Mouse (Mus musculus) thymus, postnatal 10 days (tissue): ENCODE measurements around the gene Pla2g2c.

ENCODE experiments used
- DNase-seq, 2 experiments: peaks; one replicate each; pipeline ENCODE4 v3.0.0; 2021; ENCODE audit warnings: low spot score in 2 of 2

The Pla2g2c gene

GRCm38 (mm10) chr4:138748369-138749072 is 23.9 kb downstream of the Pla2g2c start:
- peak in 1 of 2 experiments; percentile 36 for DNase-seq

- no peak for DNase-seq
These were observed 28.0 kb downstream of the Pla2g2c start for GRCm38 (mm10) chr4:138752603-138753002.

GRCm38 (mm10) chr4:138753608-138754007 is 29.0 kb downstream of the Pla2g2c start:
- DNase-seq = no peak

- no peak for DNase-seq
These were observed 29.8 kb downstream of the Pla2g2c start for GRCm38 (mm10) chr4:138754432-138754831.

GRCm38 (mm10) chr4:138755439-138755838 is 30.8 kb downstream of the Pla2g2c start:
- no peak for DNase-seq

GRCm38 (mm10) chr4:138755983-138756382 is 31.4 kb downstream of the Pla2g2c start:
- no peak for DNase-seq

GRCm38 (mm10) chr4:138757416-138757815 is 32.8 kb downstream of the Pla2g2c start, which contains the start of gene Pla2g2f:
Gene Pla2g2f, minus strand, starts transcription at chr4:138757626.
- no peak for DNase-seq

GRCm38 (mm10) chr4:138762266-138762665 is 37.7 kb downstream of the Pla2g2c start:
- DNase-seq = no peak

GRCm38 (mm10) chr4:138771970-138772369 is 47.4 kb downstream of the Pla2g2c start:
- DNase-seq = no peak

- no peak for DNase-seq
These were observed 47.8 kb downstream of the Pla2g2c start for GRCm38 (mm10) chr4:138772386-138772785.

- no peak for DNase-seq
These were observed 50.8 kb downstream of the Pla2g2c start, which contains the start of gene Pla2g2d for GRCm38 (mm10) chr4:138775435-138775834. Gene Pla2g2d, plus strand, starts transcription at chr4:138775735.

GRCm38 (mm10) chr4:138777417-138778407 is 53.1 kb downstream of the Pla2g2c start:
- no peak for DNase-seq

- no peak for DNase-seq
These were observed 55.7 kb downstream of the Pla2g2c start for GRCm38 (mm10) chr4:138780300-138780699.

GRCm38 (mm10) chr4:138782098-138782497 is 57.5 kb downstream of the Pla2g2c start:
- no peak for DNase-seq

- DNase-seq = no peak
These were observed 61.1 kb downstream of the Pla2g2c start for GRCm38 (mm10) chr4:138785721-138786120.

GRCm38 (mm10) chr4:138786141-138786540 is 61.5 kb downstream of the Pla2g2c start:
- no peak for DNase-seq

GRCm38 (mm10) chr4:138788381-138788780 is 63.8 kb downstream of the Pla2g2c start:
- DNase-seq = no peak

GRCm38 (mm10) chr4:138791452-138791851 is 66.9 kb downstream of the Pla2g2c start:
- no peak for DNase-seq

GRCm38 (mm10) chr4:138792599-138792998 is 68.0 kb downstream of the Pla2g2c start:
- DNase-seq = no peak

- DNase-seq = peak; percentile 6 to 32
These were observed 68.7 kb downstream of the Pla2g2c start for GRCm38 (mm10) chr4:138793276-138793675.

- DNase-seq = no peak
These were observed 69.8 kb downstream of the Pla2g2c start for GRCm38 (mm10) chr4:138794344-138794743.
